Mouse (Mus musculus) stomach, postnatal 0 days (tissue): ENCODE results near the gene Fbxl17.

Experiments
- CTCF ChIP-seq: IDR thresholded peaks from 2 replicates; pipeline ENCODE4 v1.5.1; 2016; ENCODE audit warnings: antibody characterized with exemption, low read depth, mild to moderate bottlenecking, moderate library complexity
- EP300 ChIP-seq: optimal IDR thresholded peaks from 2 replicates; pipeline ENCODE3; 2016; ENCODE audit warnings: antibody characterized with exemption

GRCm38 (mm10) chr17:63422685-63423084, 77.1 kb downstream of the Fbxl17 start:
- no peak for TF ChIP-seq CTCF
- no peak for TF ChIP-seq EP300
